Mouse (Mus musculus): ENCODE data around the gene Cacnb2.
A peak's percentile ranks its signal among the peaks of the same experiment; 100 is the strongest.

Cacnb2 gene

GRCm38 (mm10) chr2:14769448-14769847 is 166.6 kb downstream of the Cacnb2 start:
- no peak for DNase-seq (ENCODE audit: extremely low read depth, insufficient read length, low spot score)

DNA sequence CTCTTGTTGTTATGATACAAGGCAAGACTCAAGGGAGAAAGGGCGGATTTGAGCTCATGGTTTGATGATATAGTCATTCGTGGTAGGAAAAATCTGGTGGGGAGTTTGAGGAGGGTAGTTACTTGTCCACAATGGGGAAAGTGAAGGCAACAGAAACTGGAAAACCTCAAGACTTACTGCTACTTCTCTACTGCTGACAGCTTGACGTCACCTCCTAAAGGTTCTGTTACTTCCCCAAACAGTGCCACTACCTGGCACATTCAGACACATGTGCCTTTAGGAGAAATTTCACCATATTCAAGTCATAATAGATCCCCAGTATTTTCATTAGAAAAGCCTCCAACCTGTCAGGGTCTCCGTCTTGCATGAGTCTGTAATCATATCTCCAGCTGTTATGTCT is 167.7 kb downstream of the Cacnb2 start:
- DNase-seq (ENCODE audit: extremely low read depth, insufficient read length, low spot score): no peak

- no peak for DNase-seq (ENCODE audit: extremely low read depth, insufficient read length, low spot score)
Measured at GRCm38 (mm10) chr2:14774375-14774774, 171.5 kb downstream of the Cacnb2 start.

DNA sequence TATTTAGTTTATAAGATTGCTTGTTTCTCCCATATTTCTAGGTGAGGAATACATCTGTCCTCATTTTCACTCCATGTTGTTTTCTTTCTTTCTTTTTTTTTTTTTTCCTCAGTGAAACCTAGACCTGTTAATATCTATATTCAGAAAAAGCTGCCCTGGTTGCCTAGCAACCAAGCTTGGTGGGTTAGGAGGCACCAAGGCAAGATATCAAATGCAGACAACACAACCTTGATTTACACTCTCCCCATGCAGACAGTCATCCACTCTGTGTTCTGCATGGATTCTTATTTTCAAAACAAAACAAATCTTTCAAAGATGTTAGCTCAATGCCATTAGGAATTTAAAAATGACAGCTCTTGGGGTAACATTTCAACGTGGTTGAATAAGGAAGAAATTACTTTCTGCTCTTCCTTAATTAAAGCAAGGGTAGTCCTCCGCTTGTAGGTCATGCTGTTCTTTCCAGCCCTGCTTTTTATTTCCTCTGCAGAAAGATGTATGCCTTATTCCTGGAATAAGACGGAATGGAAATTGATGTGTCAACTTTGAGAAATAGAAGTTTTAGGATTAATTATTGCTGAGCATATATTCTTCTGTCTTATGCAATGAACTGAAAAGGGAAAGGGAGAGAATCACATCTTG is 172.1 kb downstream of the Cacnb2 start:
- DNase-seq (ENCODE audit: extremely low read depth, insufficient read length, low spot score): no peak

- no peak for DNase-seq (ENCODE audit: extremely low read depth, insufficient read length, low spot score)
Measured at GRCm38 (mm10) chr2:14787983-14788382, 185.1 kb downstream of the Cacnb2 start.

- no peak for DNase-seq (ENCODE audit: extremely low read depth, insufficient read length, low spot score)
Measured at GRCm38 (mm10) chr2:14801446-14802046, 198.7 kb downstream of the Cacnb2 start.

DNA sequence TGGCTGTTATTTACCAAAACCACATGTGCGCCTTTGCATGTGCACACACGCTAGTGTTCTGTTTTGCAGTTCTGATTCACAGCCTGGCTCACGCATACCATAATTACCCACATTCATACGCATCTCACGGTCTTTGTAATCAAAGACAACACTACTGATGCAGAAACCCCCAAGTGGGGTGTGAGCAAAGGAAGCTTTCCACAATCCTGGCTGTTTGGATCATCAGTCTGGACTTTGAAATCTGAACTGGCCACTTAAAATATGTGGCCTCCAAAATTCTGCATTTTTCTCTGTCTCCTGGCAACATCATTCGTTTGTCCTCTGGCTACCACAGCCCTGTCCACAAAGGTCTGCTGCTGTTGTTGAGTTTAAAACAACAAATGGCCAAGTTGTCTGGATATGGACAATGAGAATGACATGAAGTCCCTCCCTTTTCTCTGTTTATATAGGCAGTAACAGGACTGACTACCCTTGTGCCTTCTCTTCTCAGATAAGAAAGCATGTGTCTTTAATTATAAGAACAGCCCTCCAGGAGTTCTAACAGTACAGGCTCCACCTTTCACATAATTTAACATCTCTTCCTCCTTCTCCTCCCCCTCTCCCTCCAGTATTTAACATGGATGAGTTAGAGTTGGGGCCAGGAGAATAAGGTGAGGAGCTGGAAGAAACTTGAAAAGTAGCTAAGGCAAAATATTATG is 204.9 kb downstream of the Cacnb2 start:
- no peak for DNase-seq (ENCODE audit: extremely low read depth, insufficient read length, low spot score)

DNA sequence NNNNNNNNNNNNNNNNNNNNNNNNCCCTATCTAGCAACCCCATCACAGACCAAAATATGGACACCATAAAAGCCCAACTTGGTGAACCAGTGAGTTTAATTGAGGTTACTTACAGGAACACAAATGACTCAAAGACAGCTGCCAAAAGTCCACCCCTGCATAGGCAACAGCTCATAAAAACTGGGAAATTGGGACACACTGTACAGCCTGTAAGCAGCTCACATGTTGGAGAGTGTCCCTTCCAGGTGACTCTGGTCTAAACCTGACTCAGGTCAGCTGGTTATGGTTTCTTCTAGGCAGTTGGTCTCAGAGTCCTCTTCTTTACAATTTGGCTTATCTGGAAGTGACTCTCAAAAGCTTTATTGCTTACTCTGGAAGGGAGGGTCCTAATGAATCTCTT is 212.1 kb downstream of the Cacnb2 start:
- no peak for DNase-seq (ENCODE audit: extremely low read depth, insufficient read length, low spot score)

DNA sequence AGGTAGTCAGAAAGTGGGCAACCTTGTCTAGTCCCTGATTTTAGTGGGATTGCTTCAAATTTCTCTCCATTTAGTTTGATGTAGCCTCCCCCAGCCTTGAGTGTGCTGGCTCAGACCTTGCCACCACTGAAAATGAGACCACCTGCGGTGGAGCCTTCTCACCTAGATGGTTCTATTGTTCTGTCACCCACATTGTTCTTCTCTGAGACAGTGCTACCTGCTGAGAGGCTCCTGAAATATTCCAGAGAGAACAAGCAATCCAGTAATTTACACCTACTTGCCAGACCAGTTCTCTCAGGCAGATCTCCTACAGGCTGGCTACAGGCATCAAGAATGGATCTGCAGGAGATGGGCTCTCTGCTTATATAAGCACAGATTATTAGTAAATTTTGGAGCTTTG is 215.8 kb downstream of the Cacnb2 start:
- no peak for DNase-seq (ENCODE audit: extremely low read depth, insufficient read length, low spot score)

GRCm38 (mm10) chr2:14820946-14821345 is 218.1 kb downstream of the Cacnb2 start:
- no peak for DNase-seq (ENCODE audit: extremely low read depth, insufficient read length, low spot score)

DNA sequence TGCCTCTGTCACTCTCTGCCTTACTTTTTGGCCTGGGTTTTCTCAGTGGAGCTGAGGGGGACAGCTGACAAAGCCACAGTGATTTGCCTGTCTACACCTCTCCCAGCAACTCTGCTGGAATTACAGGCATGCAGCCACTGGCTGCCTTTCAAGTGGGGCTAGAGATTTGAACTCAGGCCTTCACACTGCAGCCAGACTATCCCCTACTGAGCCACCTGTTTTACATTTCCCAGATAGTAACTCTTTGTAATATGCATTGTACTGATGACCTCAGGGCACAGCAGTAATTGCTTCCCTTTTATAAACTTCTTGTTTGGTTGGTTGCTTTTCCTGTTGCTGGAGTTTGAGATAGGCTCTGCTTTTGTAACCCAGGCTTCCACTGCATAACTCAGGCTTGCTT is 220.2 kb downstream of the Cacnb2 start:
- no peak for DNase-seq (ENCODE audit: extremely low read depth, insufficient read length, low spot score)

- no peak for DNase-seq (ENCODE audit: extremely low read depth, insufficient read length, low spot score)
Measured at GRCm38 (mm10) chr2:14823816-14824348, 221.0 kb downstream of the Cacnb2 start.

GRCm38 (mm10) chr2:14825146-14825545 is 222.3 kb downstream of the Cacnb2 start:
- DNase-seq (ENCODE audit: extremely low read depth, insufficient read length, low spot score): no peak

GRCm38 (mm10) chr2:14829451-14829850 is 226.6 kb downstream of the Cacnb2 start:
- no peak for DNase-seq (ENCODE audit: extremely low read depth, insufficient read length, low spot score)

DNA sequence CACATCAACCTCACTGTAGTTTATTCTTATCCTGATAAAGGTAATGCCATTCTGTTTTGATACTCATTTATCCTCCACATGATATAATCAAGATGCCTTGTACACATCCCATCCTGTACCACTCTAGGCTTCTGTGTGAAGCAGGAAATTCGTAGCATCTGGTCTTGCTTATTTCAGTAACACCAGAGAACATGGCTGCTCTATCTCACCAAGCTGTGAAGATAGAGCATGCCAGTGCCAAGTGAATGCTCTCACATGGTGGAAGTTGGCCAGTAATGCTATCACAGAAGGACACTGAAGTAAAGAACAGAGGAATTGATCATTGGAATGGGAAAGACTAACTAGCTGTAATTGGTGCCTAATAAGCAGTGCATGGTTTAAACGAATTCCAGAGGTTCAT is 228.4 kb downstream of the Cacnb2 start:
- no peak for DNase-seq (ENCODE audit: extremely low read depth, insufficient read length, low spot score)

- no peak for DNase-seq (ENCODE audit: extremely low read depth, insufficient read length, low spot score)
Measured at GRCm38 (mm10) chr2:14834700-14835317, 231.9 kb downstream of the Cacnb2 start.

DNA sequence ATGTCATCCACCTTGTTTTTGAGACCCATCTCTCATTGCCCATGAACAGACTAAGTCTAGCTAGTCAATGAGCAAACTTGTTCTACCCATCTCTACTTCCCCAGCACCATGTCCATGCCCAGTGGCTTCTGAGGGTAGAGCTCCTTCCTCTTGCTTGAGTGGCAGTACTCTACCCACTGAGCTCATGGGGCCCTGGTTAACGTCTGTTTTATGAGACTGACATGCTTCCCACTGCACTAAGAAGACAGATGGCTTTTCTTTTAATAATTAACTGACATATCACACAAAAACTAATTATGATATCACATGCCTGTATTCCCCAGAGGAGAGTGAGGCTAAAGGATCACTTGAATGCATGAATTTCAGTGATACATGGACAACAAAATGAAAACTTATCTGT is 238.4 kb downstream of the Cacnb2 start:
- no peak for DNase-seq (ENCODE audit: extremely low read depth, insufficient read length, low spot score)

- no peak for DNase-seq (ENCODE audit: extremely low read depth, insufficient read length, low spot score)
Measured at GRCm38 (mm10) chr2:14846727-14847126, 243.8 kb downstream of the Cacnb2 start.

DNA sequence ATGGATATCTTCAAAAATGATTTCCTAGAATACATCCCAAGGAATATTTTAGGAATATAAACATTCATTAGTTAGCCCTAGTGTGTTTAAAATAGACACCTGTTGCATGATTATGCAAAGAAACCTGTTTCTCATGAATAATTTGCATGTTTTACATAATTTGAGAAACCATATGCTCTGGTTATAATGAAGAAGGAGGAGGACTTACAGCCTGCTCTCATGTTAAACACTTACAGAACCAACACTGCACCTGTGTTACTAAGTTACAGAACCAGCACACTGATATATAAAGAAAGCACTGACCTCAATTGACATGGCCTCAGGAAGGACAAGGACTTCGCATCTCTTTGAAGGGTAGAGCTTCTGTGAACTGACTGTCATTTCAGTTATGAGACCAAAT is 244.3 kb downstream of the Cacnb2 start:
- no peak for DNase-seq (ENCODE audit: extremely low read depth, insufficient read length, low spot score)

- DNase-seq (ENCODE audit: extremely low read depth, insufficient read length, low spot score): no peak
Measured at GRCm38 (mm10) chr2:14850831-14851230, 247.9 kb downstream of the Cacnb2 start.

- peak; percentile 1 for DNase-seq (ENCODE audit: extremely low read depth, insufficient read length, low spot score)
Measured at GRCm38 (mm10) chr2:14851383-14851782, 248.5 kb downstream of the Cacnb2 start.
